Mouse (Mus musculus): Measurements from ENCODE around the gene Nat8f5. TPM values are rescaled to one million over a fixed set of nuclear protein-coding genes. Genes with fewer than 3 reads are reported as not detected.

Gene Nat8f5
- polyA plus RNA-seq, 1 experiment from 2014 or later = not detected

Small RNA genes lying within 50 kb of the gene (microRNA-seq; reads per million reads assigned to microRNA genes)
- gene Mir6375 = not detected

Other genes with a start within 250 kb of the Nat8f5 start
- gene Alms1, start 233.4 kb downstream of the Nat8f5 start, polyA plus RNA-seq (2015; fragmentation: Nextera tagmentation; extraction: Ambion mirVana) = 4.0 and 5.2 TPM in 2 replicates
- gene Nat8f7, start 107.8 kb downstream of the Nat8f5 start, polyA plus RNA-seq (2015; fragmentation: Nextera tagmentation; extraction: Ambion mirVana) = not detected in 2 replicates
- gene Nat8f3, start 55.2 kb downstream of the Nat8f5 start, polyA plus RNA-seq (2015; fragmentation: Nextera tagmentation; extraction: Ambion mirVana) = 0.08 TPM in 1 of 2 replicates, not detected in the other
- not detected in 2 replicates for gene Nat8f6, start within 50 bp of the Nat8f5 start, polyA plus RNA-seq (2015; fragmentation: Nextera tagmentation; extraction: Ambion mirVana)
- 0.46 and 0.63 TPM in 2 replicates for gene Nat8, start 11.1 kb upstream of the Nat8f5 start, polyA plus RNA-seq (2015; fragmentation: Nextera tagmentation; extraction: Ambion mirVana)
- gene Nat8f2, start 48.2 kb upstream of the Nat8f5 start, polyA plus RNA-seq (2015; fragmentation: Nextera tagmentation; extraction: Ambion mirVana) = 0.04 and 0.14 TPM in 2 replicates
- gene Nat8f4, start 83.9 kb upstream of the Nat8f5 start, polyA plus RNA-seq (2015; fragmentation: Nextera tagmentation; extraction: Ambion mirVana) = 3.7 and 4.1 TPM in 2 replicates
- 31.3 and 32.1 TPM in 2 replicates for gene Tprkb, start 90.9 kb upstream of the Nat8f5 start, polyA plus RNA-seq (2015; fragmentation: Nextera tagmentation; extraction: Ambion mirVana)
- 5.9 and 6.7 TPM in 2 replicates for gene Nat8f1, start 94.7 kb upstream of the Nat8f5 start, polyA plus RNA-seq (2015; fragmentation: Nextera tagmentation; extraction: Ambion mirVana)
- 39.4 and 41.2 TPM in 2 replicates for gene Dusp11, start 140.7 kb upstream of the Nat8f5 start, polyA plus RNA-seq (2015; fragmentation: Nextera tagmentation; extraction: Ambion mirVana)
- gene Figla, start 195.2 kb upstream of the Nat8f5 start, polyA plus RNA-seq (2015; fragmentation: Nextera tagmentation; extraction: Ambion mirVana) = not detected in 2 replicates
- 7.4 and 12.6 TPM in 2 replicates for gene Add2, start 207.7 kb upstream of the Nat8f5 start, polyA plus RNA-seq (2015; fragmentation: Nextera tagmentation; extraction: Ambion mirVana)

All from stomach, embryonic 15.5 days (tissue).